Mouse (Mus musculus) liver, postnatal 0 days (tissue): Measurements from ENCODE around the gene Catsper4. TPM values are rescaled to one million over a fixed set of nuclear protein-coding genes. Genes with fewer than 3 reads are reported as not detected.

ENCODE experiments used
- ATAC-seq: fragments of 200-750 bp; cut with Nextera tagmentation; 2 replicates; pipeline ENCODE4 v1.8.0; 2017; ENCODE audit warnings: mild to moderate bottlenecking, moderate library complexity
- DNase-seq: peaks from one replicate; pipeline ENCODE4 v3.0.0-alpha.2; 2016
- H3K27ac ChIP-seq: fragments of 300-500 bp; sonication (generic); 2 replicates; pipeline ENCODE4 v1.5.1; 2014; ENCODE audit warnings: antibody characterized with exemption, moderate library complexity, mild to moderate bottlenecking, low read depth
- H3K27me3 ChIP-seq: fragments of 300-500 bp; sonication (generic); 2 replicates; pipeline ENCODE4 v1.6.1; 2014; ENCODE audit warnings: low read length, control low read depth, mixed read lengths; ENCODE audit not compliant: insufficient read depth
- H3K36me3 ChIP-seq: fragments of 300-500 bp; sonication (generic); replicated peaks from 2 replicates; pipeline ENCODE4 v1.6.1; 2014; ENCODE audit warnings: mild to moderate bottlenecking, control low read depth, low read length, moderate library complexity, mixed read lengths; ENCODE audit not compliant: insufficient read depth
- H3K4me1 ChIP-seq: fragments of 300-500 bp; sonication (generic); 2 replicates; pipeline ENCODE4 v1.6.1; 2014; ENCODE audit warnings: antibody characterized with exemption, mild to moderate bottlenecking, control low read depth; ENCODE audit not compliant: insufficient read depth
- H3K4me2 ChIP-seq: fragments of 300-500 bp; sonication (generic); 2 replicates; pipeline ENCODE4 v1.6.1; 2014; ENCODE audit warnings: low read depth, mild to moderate bottlenecking, low read length, moderate library complexity, mixed read lengths
- H3K4me3 ChIP-seq: fragments of 300-500 bp; sonication (generic); 2 replicates; pipeline ENCODE4 v1.5.1; 2014; ENCODE audit warnings: low read depth, low read length
- H3K9ac ChIP-seq: fragments of 300-500 bp; sonication (generic); replicated peaks from 2 replicates; pipeline ENCODE4 v1.6.1; 2014; ENCODE audit warnings: mild to moderate bottlenecking, moderate library complexity
- H3K9me3 ChIP-seq: fragments of 300-500 bp; sonication (generic); 2 replicates; pipeline ENCODE4 v1.6.1; 2016; ENCODE audit warnings: mild to moderate bottlenecking, control low read depth, low read length, mixed read lengths
- CTCF ChIP-seq: sonication (generic); IDR thresholded peaks from 2 replicates; pipeline ENCODE4 v1.5.1; 2016; ENCODE audit warnings: antibody characterized with exemption, low read depth
- EP300 ChIP-seq: IDR thresholded peaks from 2 replicates; pipeline ENCODE4 v1.6.1; 2016; ENCODE audit warnings: antibody characterized with exemption, low read depth, mild to moderate bottlenecking
- WGBS: fragments of 180-500 bp; shearing (Covaris S2); extraction: QIAGEN DNeasy Blood & Tissue Kit; methylation state at CpG from one replicate; pipeline ENCODE4 v1.1.7; 2014; ENCODE audit not compliant: insufficient replicate concordance; 5-methylcytosine and 5-hydroxymethylcytosine counted together
- polyA plus RNA-seq: library from polyadenylated mRNA; unstranded; fragments of >200 nt; fragmentation: Nextera tagmentation; extraction: Ambion mirVana; gene quantifications from 2 replicates; pipeline ENCODE4 v1.2.1, GENCODE M21; 2015

Catsper4 gene
- polyA plus RNA-seq, 1 experiment from 2014 or later: not detected

- WGBS: 68% methylated on average over 3 of the region's 3 CpGs
- Histone ChIP-seq H3K27me3 (no peaks in the 10 kb centered on the region), H3K9me3 (no peaks in the 10 kb centered on the region), H3K36me3 (peaks cover 17% of the 10 kb centered on the region), H3K27ac (peak overlapping the region; percentile 61), H3K4me3 (no peak overlapping the region), H3K4me2 (peak overlapping the region; percentile 38; the same call in 1 of the 2 replicates), H3K4me1 (0 out of 2 replicates have a peak, but pooled peaks cover 5% of the 10 kb centered on the region), H3K9ac (no peak overlapping the region; the same call in 1 of the 2 replicates)
- ATAC-seq (peak; percentile 69), DNase-seq (no peak)
- TF ChIP-seq CTCF (no peak), EP300 (peak; percentile 94)
Observed at GRCm38 (mm10) chr4:134165548-134166465, 61.4 kb downstream of the Catsper4 start.

GRCm38 (mm10) chr4:134165024-134165423 lies 62.2 kb downstream of the Catsper4 start:
- Histone ChIP-seq H3K27me3 (no peaks in the 10 kb centered on the region), H3K9ac (no peak overlapping the region; the same call in 1 of the 2 replicates), H3K4me3 (no peak overlapping the region), H3K4me2 (peak overlapping the region; percentile 38), H3K36me3 (peaks cover 17% of the 10 kb centered on the region), H3K9me3 (no peaks in the 10 kb centered on the region), H3K4me1 (0 out of 2 replicates have a peak, but pooled peaks cover 5% of the 10 kb centered on the region), H3K27ac (peak overlapping the region; percentile 61)
- ATAC-seq (peak; percentile 58), DNase-seq (peak; percentile 22)
- TF ChIP-seq CTCF: no peak
- TF ChIP-seq EP300: no peak
- 30% methylated on average over 6 of the region's 6 CpGs for WGBS

- H3K4me3 ChIP-seq: no peak overlapping the region
- 69% methylated on average over 4 of the region's 6 CpGs for WGBS
- H3K36me3 ChIP-seq: peaks cover 17% of the 10 kb centered on the region
- ATAC-seq (peak; percentile 50), DNase-seq (no peak)
- H3K4me2 ChIP-seq: peak overlapping the region; percentile 38
- no peaks in the 10 kb centered on the region for H3K27me3 ChIP-seq
- 0 out of 2 replicates have a peak, but pooled peaks cover 5% of the 10 kb centered on the region for H3K4me1 ChIP-seq
- H3K9ac ChIP-seq: no peak overlapping the region
- TF ChIP-seq CTCF: no peak
- TF ChIP-seq EP300: no peak
- H3K9me3 ChIP-seq: no peaks in the 10 kb centered on the region
- H3K27ac ChIP-seq: peak overlapping the region; percentile 61
Observed at GRCm38 (mm10) chr4:134164591-134164990, 62.6 kb downstream of the Catsper4 start.

Other genes starting within 250 kb of the Catsper4 start
- 8.3 and 10.3 TPM in 2 replicates for gene Dhdds, start 226.5 kb downstream of the Catsper4 start, polyA plus RNA-seq
- 0.87 and 1.1 TPM in 2 replicates for gene Lin28a, start 208.5 kb downstream of the Catsper4 start, polyA plus RNA-seq
- not detected in 2 replicates for gene Zfp683, start 173.5 kb downstream of the Catsper4 start, polyA plus RNA-seq
- gene Crybg2, start 166.6 kb downstream of the Catsper4 start, polyA plus RNA-seq: 0.69 and 1.4 TPM in 2 replicates
- 114 and 125 TPM in 2 replicates for gene Cd52, start 132.3 kb downstream of the Catsper4 start, polyA plus RNA-seq
- 0.88 and 0.99 TPM in 2 replicates for gene Ubxn11, start 124.8 kb downstream of the Catsper4 start, polyA plus RNA-seq
- 198 and 215 TPM in 2 replicates for gene Sh3bgrl3, start 98.6 kb downstream of the Catsper4 start, polyA plus RNA-seq
- 65.6 and 98.1 TPM in 2 replicates for gene Cep85, start 40.3 kb downstream of the Catsper4 start, polyA plus RNA-seq
- gene Gm7534, start 24.4 kb downstream of the Catsper4 start, polyA plus RNA-seq: not detected in 2 replicates
- 0.08 and 0.20 TPM in 2 replicates for gene Cnksr1, start 11.0 kb upstream of the Catsper4 start, polyA plus RNA-seq
- gene E130218I03Rik, start 16.3 kb upstream of the Catsper4 start, polyA plus RNA-seq: 0.23 and 0.33 TPM in 2 replicates
- gene Zfp593, start 18.2 kb upstream of the Catsper4 start, polyA plus RNA-seq: 6.1 and 6.2 TPM in 2 replicates
- not detected in 2 replicates for gene Gm30191, start 19.6 kb upstream of the Catsper4 start, polyA plus RNA-seq
- 1.4 and 1.5 TPM in 2 replicates for gene Grrp1, start 26.7 kb upstream of the Catsper4 start, polyA plus RNA-seq
- 5.9 and 7.2 TPM in 2 replicates for gene Pdik1l, start 60.5 kb upstream of the Catsper4 start, polyA plus RNA-seq
- gene Trim63, start 87.7 kb upstream of the Catsper4 start, polyA plus RNA-seq: 0.34 and 0.69 TPM in 2 replicates
- not detected in 2 replicates for gene Slc30a2, start 115.8 kb upstream of the Catsper4 start, polyA plus RNA-seq
- gene Extl1, start 156.5 kb upstream of the Catsper4 start, polyA plus RNA-seq: 0.20 and 0.33 TPM in 2 replicates
- gene Pafah2, start 168.9 kb upstream of the Catsper4 start, polyA plus RNA-seq: 13.5 and 14.3 TPM in 2 replicates
- gene Stmn1, start 240.9 kb upstream of the Catsper4 start, polyA plus RNA-seq: 249 and 258 TPM in 2 replicates